Mouse (Mus musculus): Measurements from ENCODE around the gene Chst15.

The Chst15 gene

DNA sequence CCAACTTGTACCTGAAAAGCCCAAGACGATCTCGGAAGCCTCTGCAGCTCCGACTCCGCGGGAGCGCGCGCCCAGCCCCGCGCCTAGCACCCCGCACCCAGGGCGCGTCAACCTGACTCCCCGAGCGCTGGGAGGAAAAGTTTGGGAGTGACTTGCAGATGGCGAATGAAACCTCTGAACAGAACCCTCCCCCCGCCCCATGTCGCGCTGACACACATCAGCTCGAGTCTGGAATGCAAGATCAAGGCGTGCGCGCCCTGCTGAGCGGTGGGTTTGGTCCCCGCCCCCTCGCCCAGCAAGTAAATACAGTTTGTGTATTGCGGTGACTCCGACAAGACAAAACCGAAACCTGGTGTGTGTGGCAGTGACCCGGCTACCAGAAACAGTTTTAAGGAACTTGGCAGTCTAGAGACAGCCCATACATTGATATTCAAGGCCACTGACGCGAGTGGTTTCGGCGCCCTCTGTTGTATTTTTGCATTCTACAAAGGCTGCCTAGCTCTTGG, at the start of gene Chst15:
Gene Chst15 (minus strand): TSS at position 193 of the 506 bp plus-strand sequence.
- DNase-seq: peak; percentile 68

DNA sequence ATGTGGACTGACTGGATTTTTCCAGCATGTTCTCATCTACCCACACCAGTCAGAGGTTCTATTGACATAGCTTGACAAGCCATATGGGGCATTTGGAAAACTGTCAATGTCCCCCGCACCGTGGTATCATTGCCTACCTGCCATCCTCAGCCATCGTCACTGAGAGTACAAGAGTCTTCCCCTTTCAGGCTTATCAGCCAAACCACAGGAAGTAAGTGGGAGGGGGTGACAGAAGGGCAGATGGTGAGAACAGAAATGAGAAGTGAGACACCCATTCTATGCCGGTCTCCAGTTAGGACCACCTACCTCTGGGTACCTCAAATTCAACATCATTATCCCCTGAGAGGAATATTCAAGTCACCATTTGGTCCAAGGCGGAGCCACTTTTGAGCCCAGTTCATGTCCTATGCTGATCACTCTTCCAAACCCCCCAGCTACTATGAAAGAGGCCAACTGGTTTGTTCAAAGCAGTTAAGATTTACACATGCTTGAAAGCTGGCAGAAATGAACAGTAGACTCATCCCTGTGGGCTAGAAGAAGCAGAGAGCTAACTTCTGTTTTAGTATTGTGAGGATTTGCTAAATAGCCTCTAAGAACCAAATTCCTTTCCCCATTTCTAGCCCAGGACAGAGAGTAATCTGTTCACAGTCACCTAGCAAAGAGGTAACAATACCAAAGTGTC, 48.8 kb upstream of the Chst15 start:
- no peak for DNase-seq

- no peak for DNase-seq
Measured at GRCm38 (mm10) chr7:132365111-132365510, 48.1 kb upstream of the Chst15 start.

DNA sequence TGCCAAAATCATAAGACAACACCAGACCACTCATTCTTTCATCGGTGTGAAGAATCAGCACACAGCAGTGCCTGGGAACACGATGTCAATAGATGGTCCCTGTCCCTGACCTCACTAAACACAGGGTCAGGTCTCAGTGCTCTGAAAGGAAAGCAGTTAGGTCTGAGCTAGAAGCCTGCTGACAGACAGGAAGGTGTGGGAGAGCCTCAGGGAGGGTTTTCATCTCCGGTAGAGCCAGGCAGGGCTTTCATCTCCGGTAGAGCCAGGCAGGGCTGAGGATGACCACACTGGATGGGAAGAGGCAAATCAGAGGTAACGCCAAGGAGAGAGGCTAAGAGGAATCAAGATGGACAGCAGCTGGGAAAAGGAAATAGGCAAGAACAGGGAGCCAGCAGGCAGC, 47.5 kb upstream of the Chst15 start:
- DNase-seq: no peak

DNA sequence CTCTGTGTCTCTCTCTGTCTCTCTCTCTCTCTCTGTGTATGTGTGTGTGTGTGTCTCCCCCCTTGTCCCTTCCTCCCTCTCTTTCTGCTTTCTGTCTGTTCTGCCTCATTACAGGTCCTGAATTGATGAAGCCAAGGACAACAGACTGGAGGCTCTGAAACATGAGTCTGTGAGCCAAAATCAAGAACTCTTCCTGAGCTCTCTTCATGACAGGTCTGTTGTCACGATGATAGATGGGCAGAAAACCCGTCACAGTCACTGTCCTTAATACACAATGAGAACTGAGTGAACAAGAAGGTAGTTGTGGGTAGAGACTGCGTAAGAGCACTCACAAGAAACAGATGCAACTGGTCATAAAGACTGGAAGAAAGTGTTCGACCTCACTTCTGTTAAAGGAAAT, 43.3 kb upstream of the Chst15 start:
- no peak for DNase-seq

DNA sequence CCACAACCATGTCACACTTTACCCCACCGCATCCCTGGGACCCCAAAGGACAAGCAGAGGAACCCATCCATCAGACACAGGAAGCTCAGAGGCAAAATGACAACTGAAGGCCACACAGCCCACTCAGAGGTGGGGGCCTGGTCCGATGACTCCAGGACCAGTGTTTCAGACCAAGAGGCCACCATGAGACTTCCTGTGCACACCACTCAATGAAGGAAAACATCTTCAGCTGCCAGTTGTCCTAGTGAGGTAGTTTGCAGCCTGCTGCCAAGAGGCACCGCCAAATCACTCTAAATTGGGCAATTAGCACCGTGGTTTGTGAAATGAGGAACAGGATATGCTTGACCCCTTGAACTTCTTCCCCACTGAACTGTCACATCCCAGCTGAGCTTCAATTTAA, 41.7 kb upstream of the Chst15 start:
- peak; percentile 89 for DNase-seq

DNA sequence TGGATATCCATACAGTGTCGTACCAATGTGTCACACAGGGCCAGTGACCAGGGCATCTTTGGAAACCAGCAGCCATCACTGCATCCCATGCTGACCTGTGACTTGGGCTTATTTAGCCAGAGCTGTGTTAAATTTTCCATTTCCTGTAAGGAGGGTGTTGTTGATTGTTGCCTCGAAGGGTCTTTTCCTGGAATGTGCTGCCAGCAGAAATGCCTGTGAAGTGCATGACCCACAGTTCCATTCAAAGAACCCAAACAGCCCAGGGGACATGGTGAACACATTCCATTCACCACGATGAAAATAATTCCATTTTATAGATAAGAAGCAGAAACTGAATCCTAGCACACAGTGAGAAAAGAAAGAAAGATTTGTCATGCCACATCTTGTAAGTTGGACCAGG, 41.2 kb upstream of the Chst15 start:
- DNase-seq: peak; percentile 54

GRCm38 (mm10) chr7:132357841-132358237, 40.8 kb upstream of the Chst15 start:
- DNase-seq: no peak

DNA sequence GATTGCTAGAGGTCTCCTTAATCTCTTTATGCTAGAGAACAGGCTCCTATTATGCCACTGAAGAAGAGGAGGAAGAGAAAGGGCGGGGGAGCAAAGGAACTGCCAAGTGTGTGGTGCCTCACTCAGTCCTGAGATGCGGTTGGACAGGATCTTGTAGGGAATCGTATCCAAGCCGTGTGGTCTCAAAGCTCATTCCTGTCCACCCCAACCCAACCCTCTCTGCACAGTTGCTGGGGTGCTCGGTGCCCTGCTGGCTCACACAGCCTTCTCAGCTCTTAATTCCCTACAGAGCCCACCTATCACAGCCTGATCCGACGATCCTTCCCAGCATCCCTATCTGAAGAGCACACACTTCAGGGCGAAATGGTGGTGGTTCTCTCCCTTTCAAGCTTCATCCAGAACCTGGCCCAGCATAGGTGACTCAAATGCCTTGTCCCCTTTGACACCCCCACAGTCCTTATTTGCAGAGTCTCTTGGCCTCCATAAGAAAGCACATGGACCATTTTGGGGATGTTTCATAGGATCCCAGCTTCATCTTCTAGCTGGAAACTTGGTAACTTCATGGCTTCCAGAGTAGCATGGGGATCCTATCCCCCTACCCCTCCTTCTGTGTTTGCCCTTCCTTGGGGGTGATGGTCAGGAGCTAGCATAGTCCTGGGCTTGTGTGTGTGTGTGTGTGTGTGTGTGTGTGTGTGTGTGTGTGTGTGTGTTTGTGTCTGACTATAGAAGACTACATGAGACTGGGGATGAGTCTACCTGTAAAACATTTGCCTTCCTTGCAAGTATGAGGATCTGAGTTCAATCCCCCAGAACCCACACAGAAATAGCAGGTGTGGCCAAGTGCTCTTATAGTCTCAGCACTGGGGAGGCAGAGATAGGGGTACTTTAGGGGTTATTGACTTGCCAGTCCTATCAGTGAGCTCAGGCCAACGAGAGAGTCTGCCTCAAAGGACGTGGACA, 40.1 kb upstream of the Chst15 start:
- DNase-seq: no peak

GRCm38 (mm10) chr7:132356185-132356584, 39.2 kb upstream of the Chst15 start:
- no peak for DNase-seq

DNA sequence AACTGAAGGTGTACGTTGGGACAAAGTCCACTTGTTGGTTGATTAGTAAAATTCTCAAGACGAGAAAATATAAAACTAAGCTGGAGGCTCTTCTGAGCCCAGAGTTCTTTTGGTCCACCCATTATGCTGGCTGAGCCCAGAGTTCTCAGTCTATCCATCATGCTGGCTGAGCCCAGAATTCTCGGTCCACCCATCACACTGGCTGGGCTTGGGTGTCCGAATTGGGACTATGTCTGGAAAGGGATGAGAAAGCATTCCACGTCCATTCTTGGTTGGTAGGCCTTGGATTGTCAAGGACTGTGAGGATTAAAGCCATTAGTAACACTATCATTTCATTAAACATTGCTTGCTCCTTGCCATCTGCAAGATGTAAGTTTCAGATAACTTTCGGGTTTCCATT, 38.7 kb upstream of the Chst15 start:
- DNase-seq: no peak

- no peak for DNase-seq
Measured at GRCm38 (mm10) chr7:132349075-132349572, 32.1 kb upstream of the Chst15 start.

GRCm38 (mm10) chr7:132347273-132348045, 30.4 kb upstream of the Chst15 start:
- DNase-seq: peak; percentile 76

DNA sequence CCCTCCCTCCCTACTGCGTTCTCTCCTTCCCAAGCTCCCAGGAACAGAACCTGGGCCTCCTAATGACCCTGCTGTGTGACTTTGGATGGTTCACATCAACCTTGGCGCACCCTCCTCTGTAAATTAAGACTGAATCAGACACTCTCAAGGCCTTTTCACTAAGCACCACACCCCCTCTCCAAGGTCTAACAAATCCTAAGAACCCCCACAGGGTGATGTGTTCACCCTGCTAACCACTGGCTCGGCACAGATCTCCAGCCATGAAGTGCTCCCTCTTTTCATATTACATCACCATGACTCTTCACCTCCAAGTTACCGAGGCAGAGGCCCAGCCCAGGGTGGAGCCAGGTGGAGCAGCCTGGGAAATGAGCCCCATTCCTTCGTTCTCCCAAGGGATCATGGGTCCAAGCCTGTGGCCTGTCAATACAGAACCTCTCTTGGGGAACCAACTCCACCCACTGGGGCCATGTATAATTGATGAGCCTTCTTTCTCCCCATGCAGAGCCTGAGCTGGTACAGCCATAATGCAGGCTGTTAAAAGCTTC, 28.6 kb upstream of the Chst15 start:
- no peak for DNase-seq

DNA sequence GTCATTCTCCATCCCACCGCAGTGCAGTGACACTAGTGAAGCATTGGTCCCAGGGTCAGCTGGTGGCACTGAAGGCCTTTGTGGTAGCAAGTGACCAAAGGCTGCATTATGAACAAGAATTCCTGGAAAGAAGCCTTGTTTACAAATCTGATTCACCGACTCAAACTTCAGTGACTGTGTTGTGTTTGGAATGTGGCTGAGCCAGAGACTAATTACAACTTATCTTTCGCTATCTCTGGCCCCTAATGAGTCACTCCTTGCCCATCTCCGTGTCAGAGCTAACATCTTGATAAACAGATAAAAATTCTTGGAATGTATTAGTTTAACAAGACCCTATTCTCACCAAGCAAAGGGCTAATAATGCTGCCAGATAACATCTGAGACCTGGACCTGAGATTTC, 27.6 kb upstream of the Chst15 start:
- no peak for DNase-seq

DNA sequence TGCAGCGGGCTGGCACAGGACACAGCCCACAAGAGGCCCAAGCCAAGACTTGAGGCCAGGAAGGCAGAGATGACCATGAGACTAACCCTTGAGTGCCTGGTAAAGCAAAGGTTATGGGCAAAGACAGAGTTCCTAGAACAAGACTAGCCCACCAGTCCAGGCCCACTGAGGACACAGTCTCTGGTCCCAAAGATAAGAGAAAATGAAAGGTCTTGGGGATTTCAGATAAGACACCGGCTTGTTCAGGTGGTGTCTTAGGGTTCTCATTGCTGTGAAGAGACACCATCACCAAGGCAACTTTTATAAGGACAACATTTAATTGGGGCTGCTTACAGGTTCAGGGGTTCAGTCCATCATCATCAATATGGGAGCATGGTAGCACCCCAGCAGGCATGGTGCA, 26.9 kb upstream of the Chst15 start:
- DNase-seq: no peak

GRCm38 (mm10) chr7:132343146-132343545, 26.1 kb upstream of the Chst15 start:
- no peak for DNase-seq

GRCm38 (mm10) chr7:132339041-132339839, 22.2 kb upstream of the Chst15 start:
- peak; percentile 48 for DNase-seq

GRCm38 (mm10) chr7:132338350-132338749, 21.3 kb upstream of the Chst15 start:
- peak; percentile 57 for DNase-seq

GRCm38 (mm10) chr7:132337268-132337917, 20.4 kb upstream of the Chst15 start:
- DNase-seq: no peak

DNA sequence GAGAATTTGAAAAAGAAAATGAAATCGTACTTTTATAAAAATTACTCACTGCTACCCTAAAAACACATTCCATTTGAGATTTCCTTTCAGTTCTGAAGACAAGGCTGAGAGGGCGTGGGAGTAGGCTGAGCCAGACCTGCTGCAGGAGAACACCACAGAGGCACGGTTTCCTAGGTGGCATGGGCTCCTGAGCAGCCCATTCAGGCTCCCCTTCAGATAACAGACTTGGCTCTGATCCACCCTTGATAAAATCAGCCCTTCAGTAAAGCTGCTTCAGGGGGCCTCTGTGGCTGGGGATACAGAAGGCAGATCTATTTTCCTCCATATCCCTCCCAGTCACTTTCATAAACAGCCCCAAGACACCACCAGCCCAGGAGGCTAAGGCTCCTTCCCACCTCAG, 19.8 kb upstream of the Chst15 start:
- no peak for DNase-seq
